ENCODE assay signal across 24 mouse cellular contexts in genomic region chr16:86741236-86741635, GRCm38 (mm10).
A peak's percentile ranks its signal among the peaks of the same experiment; 100 is the strongest.
DNase-seq lines count a peak whose midpoint lies in the region; ATAC-seq lines count a peak whose summit lies in the region.
"Had no signal": no experiment of that assay in that cellular context is flagged by ENCODE, and none has a peak within 500 bp of the region (broad histone marks: within the 10 kb centered on the region; RNA-seq: fewer than 3 reads in every experiment).

No protein-coding gene starts in this region.

- no peak overlapping the region for H3K4me2 ChIP-seq in kidney, embryonic 14.5 days (replicated peaks; ENCODE audit: low read depth, low read length)
- no peak overlapping the region for H3K4me2 ChIP-seq in embryonic facial prominence, embryonic 14.5 days (ENCODE audit: low read depth, low read length)
- H3K4me2 ChIP-seq: embryonic facial prominence, embryonic 15.5 days; forebrain, embryonic 12.5 days had no signal

- DNase-seq in kidney, adult 18-20 months = no peak
- DNase-seq in brain, adult 2 months (ENCODE audit: low read depth, low spot score) = peak; percentile 13
- peak; percentile 75 for DNase-seq in embryonic facial prominence, embryonic 14.5 days (ENCODE audit: low spot score)
- no peak for DNase-seq in spleen, postnatal 14 days (ENCODE audit: low spot score in 2 of 2)
- no peak for DNase-seq in lung, postnatal 4 days
- DNase-seq: adrenal gland, adult 8-10 months; adrenal gland, postnatal 14 days; adrenal gland, postnatal 36 days; cerebellum, adult 11 months; cerebellum, adult 18-20 months; cerebellum, adult 8-10 months; cerebellum, adult 9-11 months; cerebellum, postnatal 14 days; cerebellum, postnatal 36 days; embryo, embryonic 11 days had no signal

- H3K4me3 ChIP-seq in kidney, embryonic 14.5 days (ENCODE audit: low read length) = no peak overlapping the region
- H3K4me3 ChIP-seq in embryonic facial prominence, embryonic 14.5 days (ENCODE audit: low read depth, low read length) = no peak overlapping the region
- H3K4me3 ChIP-seq: embryonic facial prominence, embryonic 15.5 days; erythroblast, embryonic 14.5 days; forebrain, embryonic 10.5 days; forebrain, embryonic 12.5 days had no signal

- ATAC-seq in kidney, embryonic 14.5 days (ENCODE audit: low FRiP score, low TSS enrichment) = 0 out of 2 replicates have a peak, but pooled peaks have one; percentile 20
- ATAC-seq in embryonic facial prominence, embryonic 14.5 days (ENCODE audit: low read depth) = peak; percentile 50
- ATAC-seq: activated CD4-positive, CD25-positive, alpha-beta regulatory T cell, adult 4 months; forebrain, embryonic 14.5 days; forebrain, embryonic 16.5 days; Patski had no signal

- H3K36me3 ChIP-seq in kidney, embryonic 14.5 days (ENCODE audit: control insufficient read depth, insufficient read depth, low read length) = no peaks in the 10 kb centered on the region
- H3K36me3 ChIP-seq in embryonic facial prominence, embryonic 14.5 days (ENCODE audit: control insufficient read depth, insufficient read depth, low read length) = no peaks in the 10 kb centered on the region
- H3K36me3 ChIP-seq: embryonic facial prominence, embryonic 15.5 days; forebrain, embryonic 10.5 days; forebrain, embryonic 12.5 days had no signal

- no peaks in the 10 kb centered on the region for H3K27me3 ChIP-seq in kidney, embryonic 14.5 days (ENCODE audit: control insufficient read depth, insufficient read depth, low read length)
- no peaks in the 10 kb centered on the region for H3K27me3 ChIP-seq in embryonic facial prominence, embryonic 14.5 days (replicated peaks; ENCODE audit: control insufficient read depth, insufficient read depth, low read length)
- H3K27me3 ChIP-seq: embryonic facial prominence, embryonic 15.5 days; forebrain, embryonic 12.5 days; Patski had no signal

- no peaks in the 10 kb centered on the region for H3K4me1 ChIP-seq in kidney, embryonic 14.5 days (ENCODE audit: control insufficient read depth, insufficient read depth, low read length)
- 0 out of 2 replicates have a peak, but pooled peaks cover 3% of the 10 kb centered on the region for H3K4me1 ChIP-seq in embryonic facial prominence, embryonic 14.5 days (ENCODE audit: control insufficient read depth, insufficient read depth, low read length)
- H3K4me1 ChIP-seq: embryonic facial prominence, embryonic 15.5 days; forebrain, embryonic 10.5 days; forebrain, embryonic 12.5 days had no signal

- WGBS in kidney, embryonic 14.5 days = 63% methylated on average over 5 of the region's 5 CpGs
- WGBS in embryonic facial prominence, embryonic 14.5 days = 44% methylated on average over 5 of the region's 5 CpGs

- H3K9ac ChIP-seq in kidney, embryonic 14.5 days (ENCODE audit: low read depth, low read length) = no peak overlapping the region
- no peak overlapping the region for H3K9ac ChIP-seq in embryonic facial prominence, embryonic 14.5 days (ENCODE audit: low read depth, low read length)
- H3K9ac ChIP-seq: embryonic facial prominence, embryonic 15.5 days; forebrain, embryonic 12.5 days had no signal

- H3K27ac ChIP-seq in kidney, embryonic 14.5 days (ENCODE audit: low read depth, low read length) = no peak overlapping the region
- no peak overlapping the region for H3K27ac ChIP-seq in embryonic facial prominence, embryonic 14.5 days (replicated peaks; ENCODE audit: low read depth, low read length)
- H3K27ac ChIP-seq: embryonic facial prominence, embryonic 15.5 days; forebrain, embryonic 10.5 days; forebrain, embryonic 12.5 days had no signal

- no peaks in the 10 kb centered on the region for H3K9me3 ChIP-seq in kidney, embryonic 14.5 days (ENCODE audit: control insufficient read depth, low read length)
- no peaks in the 10 kb centered on the region for H3K9me3 ChIP-seq in embryonic facial prominence, embryonic 14.5 days (ENCODE audit: control insufficient read depth, low read length)
- H3K9me3 ChIP-seq: embryonic facial prominence, embryonic 15.5 days; forebrain, embryonic 10.5 days; forebrain, embryonic 12.5 days had no signal

Comparison
In these comparisons a context has a peak if more than half of its experiments do, and no peak if none do; other contexts are left out.
1. DNase-seq: peak in brain, adult 2 months (single experiment) and embryonic facial prominence, embryonic 14.5 days (single experiment); none in kidney, adult 18-20 months (single experiment), spleen, postnatal 14 days (0 of 2) and lung, postnatal 4 days (0 of 2).